Mouse (Mus musculus) frontal cortex, postnatal 14 days (tissue): ENCODE results near the gene Cox4i2.

Experiments used
- DNase-seq, 2 experiments: peaks; one replicate each; pipeline ENCODE4 v3.0.0; 2022; ENCODE audit warnings: low spot score in 2 of 2

The Cox4i2 gene

DNA sequence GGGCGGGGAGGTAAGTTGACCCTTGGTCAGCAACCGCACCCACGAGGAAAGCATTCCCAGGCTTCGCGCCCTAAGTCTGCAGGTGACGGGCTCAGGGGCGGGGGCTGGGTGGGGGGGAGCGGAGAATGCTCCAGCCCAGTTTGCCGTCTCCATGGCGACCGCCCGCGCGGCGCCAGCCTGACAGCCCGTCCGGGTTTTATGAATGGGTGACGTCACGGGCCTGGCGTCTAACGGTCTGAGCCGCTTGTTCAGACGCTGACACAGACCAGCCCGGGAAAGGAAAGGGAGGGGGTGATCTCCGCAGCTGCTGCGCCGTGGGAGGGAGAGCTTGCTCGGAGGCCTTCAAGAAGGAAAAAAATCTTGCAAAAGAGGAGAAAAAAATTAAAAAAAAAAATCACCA, 19.0 kb upstream of the Cox4i2 start:
- peak; percentile 90 to 91 for DNase-seq

DNA sequence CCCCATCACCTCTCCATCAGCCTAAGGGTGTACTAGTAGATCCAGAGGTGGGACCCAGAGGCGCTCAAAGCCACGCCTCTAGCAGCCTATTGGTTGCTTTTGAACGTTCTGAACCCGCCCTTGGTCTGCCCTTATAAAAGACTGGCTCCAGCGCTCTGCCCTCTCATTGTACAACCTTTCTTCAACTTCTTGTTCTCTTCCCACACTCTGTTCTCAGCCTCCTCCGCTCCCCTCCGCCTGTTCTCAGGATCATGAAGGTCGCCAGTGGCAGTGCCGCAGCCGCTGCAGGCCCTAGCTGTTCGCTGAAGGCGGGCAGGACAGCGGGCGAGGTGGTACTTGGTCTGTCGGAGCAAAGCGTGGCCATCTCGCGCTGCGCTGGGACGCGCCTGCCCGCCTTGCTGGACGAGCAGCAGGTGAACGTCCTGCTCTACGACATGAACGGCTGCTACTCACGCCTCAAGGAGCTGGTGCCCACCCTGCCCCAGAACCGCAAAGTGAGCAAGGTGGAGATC, 17.8 kb upstream of the Cox4i2 start, which contains the start of gene Id1:
Id1 (plus strand) TSS at position 162 of the 512 bp plus-strand sequence.
- peak; percentile 56 to 57 for DNase-seq

DNA sequence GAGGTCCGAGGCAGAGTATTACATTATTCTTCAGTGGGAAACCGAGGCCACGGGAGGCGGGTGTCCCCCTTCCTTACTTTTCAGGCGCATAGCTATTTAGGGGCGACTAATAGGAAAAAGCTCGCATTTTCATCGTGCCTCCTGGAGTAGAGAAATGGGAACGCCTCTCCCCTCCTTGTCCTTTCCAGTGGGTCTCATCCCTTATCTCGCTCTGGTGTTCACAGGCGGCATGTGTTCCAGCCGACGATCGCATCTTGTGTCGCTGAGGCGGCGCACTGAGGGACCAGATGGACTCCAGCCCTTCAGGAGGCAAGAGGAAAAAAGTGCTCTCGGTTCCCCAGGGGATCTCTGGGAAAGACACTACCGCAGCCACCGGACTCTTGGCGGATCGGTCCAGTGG, 17.2 kb upstream of the Cox4i2 start:
- DNase-seq: no peak

DNA sequence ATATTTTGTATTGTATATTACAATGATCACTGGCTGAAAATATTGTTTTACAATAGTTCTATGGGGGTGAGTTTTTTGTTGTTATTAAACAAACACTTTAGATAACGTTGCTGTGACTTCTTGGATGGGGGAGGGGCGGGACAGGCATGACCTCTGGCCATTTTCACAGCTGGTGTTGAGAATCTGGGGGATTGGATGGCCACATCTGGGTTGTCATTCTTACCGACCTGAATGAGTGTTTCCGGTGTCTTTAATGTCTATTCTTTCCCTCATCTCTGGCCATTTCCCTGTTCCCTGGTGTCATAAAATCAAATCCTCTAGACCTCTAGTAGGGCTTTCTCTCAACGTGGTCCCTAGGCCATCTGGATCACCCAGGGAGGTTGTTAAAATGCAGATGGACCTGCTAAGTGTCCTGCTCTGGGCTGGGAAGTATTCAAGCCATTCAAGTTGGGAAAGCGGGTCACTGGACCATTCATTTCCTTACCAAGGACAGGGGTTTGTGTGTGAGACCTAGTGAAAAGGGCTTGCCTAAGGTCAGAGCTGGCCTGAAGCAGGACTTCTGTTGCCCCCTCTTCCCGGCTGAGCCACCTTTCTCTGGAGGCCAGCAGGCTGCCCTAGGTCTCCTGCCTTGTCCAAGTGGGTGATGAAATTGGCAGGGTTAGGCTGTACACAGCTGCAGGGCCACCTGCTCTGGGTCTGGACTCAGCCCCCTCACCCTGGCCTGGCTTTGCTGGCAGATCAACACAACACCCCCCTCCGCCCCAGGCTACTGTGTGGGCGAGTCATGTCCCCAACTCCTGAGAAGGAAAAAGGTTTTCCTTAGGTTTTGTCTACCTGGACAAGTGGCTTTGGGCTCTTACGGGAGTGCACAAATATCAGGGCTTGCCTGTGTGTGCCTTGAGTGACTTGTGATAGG, 16.4 kb upstream of the Cox4i2 start:
- no peak for DNase-seq

DNA sequence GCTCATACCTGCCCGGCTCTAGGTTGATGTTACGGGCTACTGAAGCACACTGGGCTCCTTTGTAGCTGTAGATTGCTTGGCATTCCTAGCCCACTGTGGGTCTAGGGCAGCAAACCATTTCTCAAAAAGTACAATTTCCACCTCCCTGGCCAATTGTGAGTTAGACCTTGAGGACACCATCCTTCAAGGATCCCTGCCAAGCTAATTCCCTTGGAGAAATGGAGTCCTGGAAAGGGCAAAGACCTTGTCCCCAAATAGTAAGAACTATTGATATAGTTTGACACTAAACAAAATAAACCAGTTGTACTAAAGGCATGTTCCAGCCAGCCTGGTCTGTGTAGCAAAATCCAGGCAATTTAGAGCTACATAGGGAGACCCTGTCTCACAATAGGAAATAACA, 15.6 kb upstream of the Cox4i2 start:
- DNase-seq: no peak

DNA sequence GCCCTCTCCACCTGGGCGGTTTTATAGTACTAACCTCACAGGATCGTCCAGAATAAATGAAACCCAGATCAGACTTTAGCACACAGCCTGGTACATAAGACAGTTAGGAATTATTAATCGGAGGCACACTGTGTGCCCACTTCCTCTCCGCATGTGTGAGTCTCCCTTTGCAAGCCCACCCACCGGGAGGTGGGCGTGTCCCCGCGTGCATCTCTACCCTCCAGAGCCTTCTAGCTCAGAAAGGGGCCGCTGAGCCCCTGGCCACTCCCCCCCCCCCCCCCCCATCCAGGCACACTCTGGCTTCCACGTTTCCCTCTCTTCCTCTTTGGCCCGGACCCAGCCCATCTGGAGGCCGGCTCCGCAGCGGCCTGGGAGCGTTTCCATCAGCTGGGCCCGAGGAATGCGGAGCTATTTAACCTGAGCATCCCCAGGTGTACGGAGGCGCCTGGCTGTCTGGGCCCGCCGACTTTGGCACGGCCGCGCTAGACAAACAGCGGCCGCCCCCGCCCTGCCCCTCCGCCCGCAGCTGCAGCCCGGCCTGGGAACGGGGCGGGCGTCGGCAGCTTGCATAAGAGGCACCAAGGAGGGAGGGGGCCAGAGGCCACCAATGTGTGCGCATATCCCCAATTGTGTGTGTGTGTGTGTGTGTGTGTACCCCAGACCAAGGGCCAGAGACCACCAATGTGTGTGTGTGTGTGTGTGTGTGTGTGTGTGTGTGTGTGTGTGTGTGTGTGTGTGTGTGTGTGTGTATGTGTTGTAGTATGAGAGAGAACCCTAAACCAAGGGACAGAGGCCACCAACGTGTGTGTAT, 14.7 kb upstream of the Cox4i2 start:
- no peak for DNase-seq

DNA sequence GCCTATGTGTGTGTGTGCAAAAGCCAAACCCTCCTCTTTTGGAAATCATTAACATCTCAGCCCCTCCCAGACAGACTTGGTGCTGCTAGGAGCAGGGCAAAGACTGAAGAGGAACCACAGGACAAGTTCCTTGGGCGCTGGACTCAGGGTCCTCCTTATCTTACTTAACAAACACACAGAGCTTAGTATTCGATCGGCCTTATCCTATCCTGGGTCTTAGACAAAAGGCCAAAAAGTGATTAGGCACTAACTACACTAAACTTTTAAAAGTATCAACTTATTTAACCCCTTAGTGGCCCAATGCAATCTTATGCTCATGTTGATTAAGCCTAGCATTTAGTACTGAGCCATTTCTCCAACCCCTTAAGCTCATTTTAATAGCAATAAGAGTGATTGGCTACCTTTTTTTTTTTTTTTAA, 14.1 kb upstream of the Cox4i2 start:
- DNase-seq: no peak

DNA sequence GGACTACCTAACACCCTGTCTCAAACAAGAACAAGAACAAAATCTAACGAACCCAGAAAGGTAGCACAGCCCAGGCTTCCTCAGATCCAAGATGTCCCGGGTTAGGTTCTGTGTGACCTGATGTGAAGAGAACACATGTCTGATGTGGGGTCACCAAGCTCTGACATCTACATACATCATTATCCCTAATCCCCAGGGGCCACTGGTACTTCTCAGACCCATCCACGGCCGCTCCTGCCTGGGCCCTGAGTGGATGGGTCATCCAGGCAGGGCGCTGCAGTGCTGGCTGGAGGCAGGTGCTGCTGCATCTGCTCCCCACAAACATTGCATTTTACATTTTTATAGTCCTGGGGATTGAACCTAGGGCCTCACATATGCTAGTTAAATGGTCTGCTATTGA, 13.5 kb upstream of the Cox4i2 start:
- no peak for DNase-seq

DNA sequence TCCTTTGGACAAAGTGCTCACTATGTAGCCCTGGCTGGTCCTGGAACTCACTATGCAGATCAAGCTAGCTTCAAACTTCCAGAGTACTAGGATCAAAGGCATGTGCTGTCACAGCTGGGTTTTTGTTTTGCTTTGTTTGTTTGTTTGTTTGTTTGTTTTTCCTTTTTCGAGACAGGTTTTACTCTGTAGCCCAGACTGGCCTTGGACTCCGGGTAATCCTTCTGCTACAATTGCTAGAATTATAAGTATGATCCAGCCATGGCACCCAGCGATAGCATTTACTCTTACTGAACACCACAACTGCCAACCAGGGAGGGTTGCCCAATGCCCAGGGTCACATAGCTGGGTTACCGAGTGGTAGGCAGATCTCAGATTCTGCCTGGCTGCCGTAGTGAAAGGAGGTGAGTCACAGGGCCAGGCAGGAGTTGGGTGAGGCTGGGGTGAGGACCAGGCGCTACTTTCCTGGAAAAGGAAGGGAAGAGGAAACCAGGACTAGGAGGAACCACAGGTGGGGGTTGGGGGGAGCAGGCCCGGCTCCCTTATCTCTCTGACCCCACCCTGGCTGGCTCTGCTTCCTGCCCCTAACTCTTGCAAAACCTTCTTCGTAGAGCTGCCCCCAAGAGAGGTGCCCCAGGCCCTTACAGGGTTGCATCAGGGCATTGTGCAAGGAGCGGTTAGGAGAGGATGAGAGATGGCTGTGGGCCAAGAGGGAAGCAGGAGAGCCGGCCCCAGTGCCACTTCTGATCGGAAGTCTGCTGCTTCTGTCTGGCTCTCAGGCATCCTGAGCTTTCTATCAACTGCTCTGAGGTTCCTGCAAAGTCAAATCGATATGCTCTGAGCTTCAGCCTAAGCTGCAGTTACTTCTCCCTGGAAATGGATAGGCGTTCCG, 12.6 kb upstream of the Cox4i2 start:
- DNase-seq: no peak

DNA sequence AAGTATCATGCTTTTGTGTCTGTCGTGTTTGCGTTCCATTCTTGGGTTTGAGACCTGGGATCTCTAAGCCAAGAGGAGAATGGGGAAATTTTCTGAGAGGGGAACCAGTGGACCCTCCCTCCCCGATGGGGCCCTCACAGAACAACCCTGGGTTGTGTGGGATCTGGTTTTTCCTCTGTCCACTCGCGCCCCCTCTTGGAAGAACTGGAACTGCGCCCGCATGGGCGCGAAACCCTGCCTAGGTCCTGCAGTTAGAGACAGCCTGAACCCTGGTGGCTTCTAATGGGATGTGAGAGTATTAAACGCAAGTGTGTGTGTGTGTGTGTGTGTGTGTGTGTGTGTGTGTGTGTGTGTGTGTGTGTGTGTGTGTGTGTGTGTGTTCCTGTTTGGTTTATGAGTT, 11.5 kb upstream of the Cox4i2 start:
- DNase-seq: no peak

DNA sequence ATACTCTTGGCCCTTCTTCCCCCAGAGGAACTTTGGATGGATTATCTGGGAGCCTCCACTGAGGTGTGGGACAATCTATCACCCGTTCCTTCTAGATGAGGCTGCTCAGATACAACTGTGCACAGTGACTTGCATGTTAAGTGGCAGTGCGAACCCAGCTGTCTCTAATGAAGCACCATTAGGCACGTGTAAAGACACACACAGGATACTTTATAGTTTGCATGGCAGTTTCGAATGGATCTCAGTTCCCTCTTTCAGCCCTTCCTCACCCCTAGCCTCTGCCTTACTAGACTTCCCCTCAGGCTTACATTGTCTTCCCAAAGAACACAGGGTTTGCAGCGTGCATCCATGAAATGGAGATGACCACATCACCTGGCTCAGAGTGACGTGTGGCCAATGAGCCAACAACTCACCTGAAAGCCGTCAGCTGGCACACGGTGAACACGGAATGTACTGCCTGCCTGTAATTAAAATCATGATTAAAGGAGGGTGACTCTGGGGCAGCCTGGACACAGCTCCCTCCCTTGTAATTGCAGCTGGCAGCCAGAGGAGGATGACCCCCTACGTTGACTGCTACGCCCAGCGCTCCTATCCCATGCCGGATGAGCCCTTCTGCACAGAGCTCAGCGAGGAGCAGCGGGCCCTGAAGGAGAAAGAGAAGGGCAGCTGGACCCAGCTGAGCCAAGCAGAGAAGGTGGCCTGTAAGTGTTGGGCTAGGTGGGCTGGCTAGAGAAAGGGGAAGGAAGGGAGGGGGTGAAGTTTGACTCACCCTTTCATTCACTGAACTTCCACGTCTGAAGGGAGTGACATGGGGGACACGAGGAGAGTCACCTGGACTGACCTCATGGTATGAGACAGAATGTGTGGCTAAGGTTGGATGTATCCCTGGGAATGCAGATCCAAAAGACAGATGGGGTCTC, 2.8 kb downstream of the Cox4i2 start:
- no peak for DNase-seq

DNA sequence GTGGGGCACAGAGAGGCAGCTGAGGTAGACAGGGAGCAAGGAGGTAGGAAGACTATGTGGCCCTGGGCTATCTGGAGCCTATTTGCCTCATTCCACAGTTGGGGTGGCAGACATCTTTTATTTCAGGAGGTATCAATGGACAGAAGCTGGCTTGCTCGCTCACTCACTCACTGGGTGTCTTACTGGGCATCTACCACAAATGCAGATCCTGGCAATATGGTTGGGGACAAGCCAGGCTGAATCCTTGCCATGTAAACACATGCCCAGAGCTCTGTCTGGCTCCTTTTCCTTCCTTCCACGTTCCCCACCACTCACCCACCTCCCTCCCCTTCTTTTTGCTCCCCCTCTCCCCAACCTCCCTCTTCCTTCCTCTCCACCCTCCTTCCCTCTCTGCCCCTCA, 3.5 kb downstream of the Cox4i2 start:
- no peak for DNase-seq

DNA sequence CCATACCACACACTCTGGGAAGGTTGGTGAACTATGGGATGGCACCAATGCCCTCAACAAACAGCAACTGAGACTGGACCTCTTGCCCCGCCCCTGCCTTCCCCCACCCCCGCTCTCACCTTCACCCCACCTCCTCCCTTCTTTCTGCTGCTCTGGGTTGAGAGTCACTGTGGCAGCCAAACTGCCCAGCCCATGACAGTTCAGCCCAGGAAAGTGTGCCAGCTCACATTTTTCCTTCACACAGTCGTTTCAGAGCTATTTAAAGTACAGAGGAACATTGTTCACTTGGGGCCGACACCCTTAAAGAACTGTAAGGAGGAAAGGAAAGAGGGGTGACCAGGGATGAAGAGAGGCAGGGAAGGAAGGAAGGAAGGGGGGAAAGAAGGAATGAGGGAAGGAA, 4.4 kb downstream of the Cox4i2 start:
- DNase-seq: no peak

DNA sequence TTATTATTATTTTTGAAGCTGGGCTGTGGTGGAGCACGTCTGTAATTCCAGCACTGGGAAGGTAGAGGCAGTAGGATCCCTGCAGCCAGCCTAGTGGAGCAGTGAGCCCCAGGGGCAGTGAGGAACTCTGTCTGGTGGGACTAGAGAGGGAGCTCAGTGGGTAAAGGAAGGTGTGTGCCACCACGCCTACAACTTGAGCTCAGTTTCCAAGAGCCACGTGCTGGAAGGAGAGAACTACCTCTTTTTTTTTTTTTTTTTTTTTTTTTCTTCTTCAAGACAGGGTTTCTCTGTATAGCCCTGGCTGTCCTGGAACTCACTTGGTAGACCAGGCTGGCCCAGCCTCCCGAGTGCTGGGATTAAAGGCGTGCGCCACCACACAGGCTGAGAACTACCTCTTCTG, 9.3 kb downstream of the Cox4i2 start:
- no peak for DNase-seq

DNA sequence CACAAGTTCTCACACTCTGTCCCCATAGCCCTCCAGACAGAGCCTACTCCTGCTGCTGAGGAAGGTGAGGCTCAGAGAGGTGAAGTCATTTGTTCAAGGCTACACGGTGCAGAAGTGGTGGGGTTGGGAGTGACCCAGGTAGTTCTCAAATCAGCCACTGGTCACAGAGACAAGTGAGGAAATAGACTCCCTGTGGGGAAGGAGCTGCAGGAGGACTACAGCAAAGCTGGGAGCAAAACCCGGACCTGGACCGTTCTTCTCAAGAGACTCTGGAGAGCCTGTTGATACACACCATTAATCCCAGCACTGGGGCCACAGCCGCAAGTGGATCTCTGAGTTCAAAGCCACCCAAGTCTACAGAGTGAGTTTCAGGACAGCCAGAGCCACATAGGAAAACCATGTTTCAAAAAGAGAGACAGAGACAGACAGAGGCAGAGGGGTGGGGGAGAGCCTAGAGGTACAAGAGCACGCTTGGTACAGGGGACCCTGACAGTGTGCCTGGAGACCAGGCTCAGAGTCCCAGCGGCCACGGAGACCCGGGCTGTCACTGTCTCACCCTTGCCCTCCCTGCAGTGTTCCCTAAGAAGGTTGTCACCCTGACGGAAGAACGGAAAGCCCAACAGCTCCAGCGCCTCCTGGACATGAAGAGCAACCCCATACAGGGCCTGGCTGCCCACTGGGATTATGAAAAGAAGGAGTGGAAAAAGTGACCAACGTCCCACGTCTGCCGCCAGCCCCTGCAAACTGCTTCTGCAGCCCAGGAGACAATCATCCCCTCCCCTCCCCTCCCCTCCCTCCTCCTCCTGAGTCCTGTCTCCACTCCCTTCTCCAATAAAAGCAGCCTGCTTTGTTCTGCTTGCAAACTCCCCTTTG, 10.4 kb downstream of the Cox4i2 start:
- no peak for DNase-seq

DNA sequence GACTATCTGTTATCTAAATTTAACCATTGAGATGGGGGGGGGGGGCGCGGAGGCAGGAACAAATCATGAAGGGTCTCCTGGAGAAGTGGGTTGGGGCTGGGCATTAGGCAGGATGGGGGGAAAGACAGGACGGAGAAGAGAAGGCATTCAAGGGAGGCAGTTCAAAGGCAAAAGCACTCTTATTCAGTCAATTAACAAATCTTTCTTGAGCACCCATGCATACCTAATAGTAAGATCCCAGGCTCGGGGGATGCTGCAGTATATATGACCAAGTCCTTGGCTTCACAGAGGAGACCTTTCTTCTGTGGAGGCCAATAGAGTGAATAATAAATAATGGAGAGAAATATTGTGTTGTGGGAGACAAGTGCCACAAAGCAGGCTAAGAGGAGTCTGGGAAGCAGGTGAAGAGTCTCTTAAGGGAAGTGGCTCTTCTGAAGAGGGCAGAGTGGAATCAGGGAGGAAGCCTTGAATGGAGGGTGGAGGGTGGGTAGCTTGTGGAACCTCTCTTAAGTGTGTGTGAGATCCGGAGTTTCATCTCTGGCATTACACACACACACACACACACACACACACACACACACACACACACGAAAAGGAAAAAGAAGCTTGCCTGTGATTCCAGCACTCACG, 11.2 kb downstream of the Cox4i2 start:
- DNase-seq: no peak

DNA sequence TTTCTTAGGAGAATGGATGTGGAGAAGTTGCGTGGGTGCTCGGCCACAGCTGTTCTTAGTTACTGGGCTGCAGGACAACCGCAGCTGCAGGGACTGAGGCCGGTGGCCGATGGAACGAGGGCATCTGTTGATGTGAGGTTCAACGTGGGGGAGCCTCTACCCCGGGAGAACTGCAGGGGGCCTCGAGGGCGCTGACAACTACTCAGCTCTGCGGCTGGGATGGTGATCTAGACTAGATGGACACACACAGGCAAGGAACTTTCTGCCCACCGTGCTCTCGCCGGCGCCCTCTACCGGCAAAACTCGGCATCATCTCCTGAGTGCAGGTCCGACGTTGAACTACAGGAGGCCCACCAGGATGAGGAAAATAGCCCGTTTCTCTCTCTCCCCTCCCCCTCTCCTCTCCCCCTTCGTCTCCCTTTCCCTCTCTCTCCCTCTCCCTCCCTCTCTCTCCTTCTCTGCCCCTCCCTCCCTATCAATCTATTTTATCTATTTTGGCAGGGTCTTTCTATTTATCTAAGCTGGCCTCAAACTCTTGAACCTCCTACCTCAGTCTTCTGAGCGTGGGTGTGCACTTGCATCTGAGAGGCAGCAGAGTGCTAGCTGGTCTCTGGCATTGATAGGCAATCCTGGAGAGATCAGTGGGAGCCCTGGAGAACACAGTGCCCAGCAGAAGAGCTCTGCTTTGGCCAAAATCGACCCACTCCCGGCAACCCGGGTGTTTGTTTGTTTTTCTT, 12.6 kb downstream of the Cox4i2 start:
- DNase-seq: peak; percentile 68 to 85

DNA sequence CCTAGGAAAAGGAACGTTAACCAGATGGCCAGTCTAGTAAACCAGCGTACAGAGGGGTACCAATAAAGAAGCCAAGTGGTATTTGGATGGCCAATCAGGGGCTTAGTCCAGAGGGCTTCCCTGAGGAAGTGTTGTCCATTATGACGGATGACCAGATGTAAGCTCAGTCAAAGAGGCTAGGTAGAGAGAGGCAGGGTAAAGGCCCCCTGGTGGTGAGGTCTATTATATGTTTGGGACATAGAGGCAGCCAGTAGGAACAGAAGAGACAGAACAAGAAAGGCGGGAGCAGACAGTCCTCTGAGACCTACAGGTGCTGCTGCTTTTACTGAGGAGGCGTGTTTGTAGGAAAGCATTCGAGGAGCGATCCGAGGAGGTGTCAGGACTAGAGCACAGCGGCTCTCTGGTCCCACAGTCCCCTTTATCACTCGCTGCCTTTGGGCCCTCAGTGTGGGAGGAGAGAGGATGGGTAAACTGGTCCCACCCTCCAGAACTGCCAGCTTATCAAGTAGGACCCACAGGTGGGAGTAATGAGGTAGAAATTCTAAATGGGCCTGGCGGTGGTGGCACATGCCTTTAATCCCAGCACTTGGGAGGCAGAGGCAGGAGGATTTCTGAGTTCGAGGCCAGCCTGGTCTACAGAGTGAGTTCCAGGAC, 13.8 kb downstream of the Cox4i2 start:
- DNase-seq: no peak
